Mouse (Mus musculus): ENCODE results near the gene Hist1h2bb. TPM values are rescaled to one million over a fixed set of nuclear protein-coding genes. Genes with fewer than 3 reads are reported as not detected.
"Not testable (repeated sequence)": the region's sequence is repeated elsewhere in the genome, so short reads cannot be mapped to it uniquely, and the experiment has no call there.

The Hist1h2bb gene
- 2.1 and 2.4 TPM in 2 replicates for polyA plus RNA-seq (2014; fragmentation: Nextera tagmentation; extraction: Ambion mirVana)

GRCm38 (mm10) chr13:23746201-23747080, at the start of gene Hist1h2bb:
Gene Hist1h2bb (plus strand): TSS chr13:23746734.
- H3K36me3 ChIP-seq (ENCODE audit: control insufficient read depth, insufficient read depth, low read length); H3K9me3 ChIP-seq (ENCODE audit: control insufficient read depth, low read length); H3K27me3 ChIP-seq (ENCODE audit: control insufficient read depth, insufficient read depth, low read length); H3K4me1 ChIP-seq (ENCODE audit: control insufficient read depth, insufficient read depth, low read length): not testable (repeated sequence)
- peak within 1 kb of the TSS; percentile 70 for H3K9ac ChIP-seq (ENCODE audit: low read length)
- H3K27ac ChIP-seq (ENCODE audit: low read depth, low read length) = peak within 1 kb of the TSS; percentile 96
- H3K4me3 ChIP-seq (ENCODE audit: low read depth, low read length) = peak within 1 kb of the TSS; percentile 39
- under 1% methylated on average over 40 of the region's 58 CpGs for WGBS
- peak; percentile 92 for ATAC-seq (ENCODE audit: low FRiP score)
- DNase-seq (ENCODE audit: low spot score, missing footprints) = peak; percentile 97
- H3K4me2 ChIP-seq = peak within 1 kb of the TSS; percentile 61

GRCm38 (mm10) chr13:23697491-23698299, 48.8 kb upstream of the Hist1h2bb start:
- Histone ChIP-seq H3K9ac (ENCODE audit: low read length) (peak overlapping the region; percentile 69), H3K4me2 (peak overlapping the region; percentile 68), H3K9me3 (ENCODE audit: control insufficient read depth, low read length) (no peaks in the 10 kb centered on the region), H3K27me3 (ENCODE audit: control insufficient read depth, insufficient read depth, low read length) (no peaks in the 10 kb centered on the region), H3K27ac (ENCODE audit: low read depth, low read length) (peak overlapping the region; percentile 87), H3K4me3 (ENCODE audit: low read depth, low read length) (peak overlapping the region; percentile 39), H3K4me1 (ENCODE audit: control insufficient read depth, insufficient read depth, low read length) (peaks cover 6% of the 10 kb centered on the region; the same call in 1 of the 2 replicates), H3K36me3 (ENCODE audit: control insufficient read depth, insufficient read depth, low read length) (no peaks in the 10 kb centered on the region)
- 2% methylated on average over 24 of the region's 32 CpGs for WGBS
- ATAC-seq (ENCODE audit: low FRiP score) (peak; percentile 12), DNase-seq (ENCODE audit: low spot score, missing footprints) (peak; percentile 96)

- H3K27me3 ChIP-seq (ENCODE audit: control insufficient read depth, insufficient read depth, low read length) = no peaks in the 10 kb centered on the region
- WGBS = 0% methylated on average over 21 of the region's 22 CpGs
- peak within 1 kb of the TSS; percentile 87 for H3K27ac ChIP-seq (ENCODE audit: low read depth, low read length)
- ATAC-seq (ENCODE audit: low FRiP score) = peak; percentile 97
- peak; percentile 100 for DNase-seq (ENCODE audit: low spot score, missing footprints)
- no peaks in the 10 kb centered on the region for H3K9me3 ChIP-seq (ENCODE audit: control insufficient read depth, low read length)
- peak within 1 kb of the TSS; percentile 68 for H3K4me2 ChIP-seq
- H3K4me1 ChIP-seq (ENCODE audit: control insufficient read depth, insufficient read depth, low read length) = peaks cover 6% of the 10 kb centered on the region; the same call in 1 of the 2 replicates
- H3K4me3 ChIP-seq (ENCODE audit: low read depth, low read length) = peak within 1 kb of the TSS; percentile 39
- H3K9ac ChIP-seq (ENCODE audit: low read length) = peak within 1 kb of the TSS; percentile 69
- H3K36me3 ChIP-seq (ENCODE audit: control insufficient read depth, insufficient read depth, low read length) = no peaks in the 10 kb centered on the region
Measured at GRCm38 (mm10) chr13:23698300-23698693, 48.2 kb upstream of the Hist1h2bb start, which contains the start of gene Hist1h4c. Gene Hist1h4c (minus strand): TSS chr13:23698454.

GRCm38 (mm10) chr13:23698996-23699395, 47.5 kb upstream of the Hist1h2bb start:
- Histone ChIP-seq H3K4me2 (peak overlapping the region; percentile 6; the same call in 1 of the 2 replicates), H3K9me3 (ENCODE audit: control insufficient read depth, low read length) (no peaks in the 10 kb centered on the region), H3K27me3 (ENCODE audit: control insufficient read depth, insufficient read depth, low read length) (no peaks in the 10 kb centered on the region), H3K4me1 (ENCODE audit: control insufficient read depth, insufficient read depth, low read length) (peaks cover 6% of the 10 kb centered on the region; the same call in 1 of the 2 replicates), H3K27ac (ENCODE audit: low read depth, low read length) (peak overlapping the region; percentile 71), H3K9ac (ENCODE audit: low read length) (no peak overlapping the region; the same call in 1 of the 2 replicates), H3K4me3 (ENCODE audit: low read depth, low read length) (no peak overlapping the region), H3K36me3 (ENCODE audit: control insufficient read depth, insufficient read depth, low read length) (no peaks in the 10 kb centered on the region)
- 55% methylated on average over 6 of the region's 6 CpGs for WGBS
- no peak for DNase-seq (ENCODE audit: low spot score, missing footprints)
- ATAC-seq (ENCODE audit: low FRiP score) = no peak

GRCm38 (mm10) chr13:23699767-23700166, 46.8 kb upstream of the Hist1h2bb start:
- Histone ChIP-seq H3K27me3 (ENCODE audit: control insufficient read depth, insufficient read depth, low read length) (no peaks in the 10 kb centered on the region), H3K4me2 (no peak overlapping the region), H3K27ac (ENCODE audit: low read depth, low read length) (no peak overlapping the region), H3K9me3 (ENCODE audit: control insufficient read depth, low read length) (no peaks in the 10 kb centered on the region), H3K4me3 (ENCODE audit: low read depth, low read length) (no peak overlapping the region), H3K36me3 (ENCODE audit: control insufficient read depth, insufficient read depth, low read length) (no peaks in the 10 kb centered on the region), H3K9ac (ENCODE audit: low read length) (no peak overlapping the region), H3K4me1 (ENCODE audit: control insufficient read depth, insufficient read depth, low read length) (peaks cover 6% of the 10 kb centered on the region; the same call in 1 of the 2 replicates)
- WGBS = 75% methylated on average over 3 of the region's 3 CpGs
- ATAC-seq (ENCODE audit: low FRiP score) (no peak), DNase-seq (ENCODE audit: low spot score, missing footprints) (no peak)

GRCm38 (mm10) chr13:23700786-23701520, 45.6 kb upstream of the Hist1h2bb start:
- Histone ChIP-seq H3K4me1 (ENCODE audit: control insufficient read depth, insufficient read depth, low read length) (peaks cover 6% of the 10 kb centered on the region; the same call in 1 of the 2 replicates), H3K9me3 (ENCODE audit: control insufficient read depth, low read length) (no peaks in the 10 kb centered on the region), H3K4me2 (no peak overlapping the region), H3K27me3 (ENCODE audit: control insufficient read depth, insufficient read depth, low read length) (no peaks in the 10 kb centered on the region), H3K36me3 (ENCODE audit: control insufficient read depth, insufficient read depth, low read length) (no peaks in the 10 kb centered on the region), H3K27ac (ENCODE audit: low read depth, low read length) (no peak overlapping the region), H3K4me3 (ENCODE audit: low read depth, low read length) (no peak overlapping the region), H3K9ac (ENCODE audit: low read length) (0 out of 2 replicates have a peak overlapping the region, but pooled peaks have one; percentile 16)
- WGBS = 30% methylated on average over 8 of the region's 8 CpGs
- peak; percentile 49; the same call in 1 of the 2 replicates for ATAC-seq (ENCODE audit: low FRiP score)
- peak; percentile 91 for DNase-seq (ENCODE audit: low spot score, missing footprints)

GRCm38 (mm10) chr13:23702220-23702619, 44.3 kb upstream of the Hist1h2bb start:
- DNase-seq (ENCODE audit: low spot score, missing footprints) = no peak
- H3K4me1 ChIP-seq (ENCODE audit: control insufficient read depth, insufficient read depth, low read length) = peaks cover 6% of the 10 kb centered on the region; the same call in 1 of the 2 replicates
- no peak overlapping the region for H3K9ac ChIP-seq (ENCODE audit: low read length)
- H3K27ac ChIP-seq (ENCODE audit: low read depth, low read length) = no peak overlapping the region
- H3K9me3 ChIP-seq (ENCODE audit: control insufficient read depth, low read length) = no peaks in the 10 kb centered on the region
- H3K4me3 ChIP-seq (ENCODE audit: low read depth, low read length) = no peak overlapping the region
- H3K27me3 ChIP-seq (ENCODE audit: control insufficient read depth, insufficient read depth, low read length) = no peaks in the 10 kb centered on the region
- 88% methylated on average over 4 of the region's 4 CpGs for WGBS
- no peak overlapping the region for H3K4me2 ChIP-seq
- no peaks in the 10 kb centered on the region for H3K36me3 ChIP-seq (ENCODE audit: control insufficient read depth, insufficient read depth, low read length)
- ATAC-seq (ENCODE audit: low FRiP score) = no peak

GRCm38 (mm10) chr13:23702801-23703200, 43.7 kb upstream of the Hist1h2bb start:
- H3K36me3 ChIP-seq (ENCODE audit: control insufficient read depth, insufficient read depth, low read length); H3K4me2 ChIP-seq; H3K27me3 ChIP-seq (ENCODE audit: control insufficient read depth, insufficient read depth, low read length); H3K4me1 ChIP-seq (ENCODE audit: control insufficient read depth, insufficient read depth, low read length); H3K9ac ChIP-seq (ENCODE audit: low read length); H3K9me3 ChIP-seq (ENCODE audit: control insufficient read depth, low read length); H3K27ac ChIP-seq (ENCODE audit: low read depth, low read length); ATAC-seq (ENCODE audit: low FRiP score); H3K4me3 ChIP-seq (ENCODE audit: low read depth, low read length); DNase-seq (ENCODE audit: low spot score, missing footprints): not testable (repeated sequence)
- 90% methylated on average over 2 of the region's 2 CpGs for WGBS

Measured in midbrain, embryonic 11.5 days (tissue).